Comparison of ENCODE assay signal across 20 mouse cellular contexts in the genomic region with DNA sequence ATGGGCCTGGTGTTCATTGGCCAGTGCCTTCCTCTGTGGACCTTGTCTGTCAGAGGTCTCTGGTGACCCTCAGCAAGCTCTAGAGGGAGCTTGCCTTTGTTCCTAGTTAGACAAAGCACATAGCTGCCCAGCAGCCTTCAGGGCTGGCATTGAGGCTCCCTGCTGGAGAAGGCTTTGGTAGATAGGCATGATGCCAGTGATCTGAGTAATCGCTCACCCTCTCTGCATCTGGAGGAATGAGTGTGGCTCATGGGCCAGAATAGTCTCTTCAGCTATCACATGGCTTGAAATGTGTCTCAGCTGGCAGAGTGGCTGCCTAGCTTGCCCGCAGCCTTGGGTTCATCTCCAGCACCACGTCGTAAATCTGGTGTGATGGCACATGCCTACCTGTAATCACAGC. TPM values are rescaled to one million over a fixed set of nuclear protein-coding genes. Genes with fewer than 3 reads are reported as not detected.
DNase-seq lines count a peak whose midpoint lies in the region; ATAC-seq and TF ChIP-seq lines count a peak whose summit lies in the region.
"Had no signal": no experiment of that assay in that cellular context is flagged by ENCODE, and none has a peak within 500 bp of the region (broad histone marks: within the 10 kb centered on the region; RNA-seq: fewer than 3 reads in every experiment).

No protein-coding gene starts in this region.

- no peaks in the 10 kb centered on the region; the same call in 1 of the 2 replicates for H3K9me3 ChIP-seq in forebrain, embryonic 13.5 days (replicated peaks)
- H3K9me3 ChIP-seq in forebrain, postnatal 0 days (ENCODE audit: low read length): peaks cover 7% of the 10 kb centered on the region; the same call in 1 of the 2 replicates
- H3K9me3 ChIP-seq: liver, embryonic 15.5 days; stomach, embryonic 15.5 days had no signal

- intact Hi-C loops in heart, postnatal 36 days (cut with DNase I): loop anchor here (2.0 kb wide), 1 partner anchor 39 kb away; no protein-coding TSS in a partner anchor

- H3K9ac ChIP-seq in forebrain, embryonic 13.5 days: no peak overlapping the region
- H3K9ac ChIP-seq in forebrain, postnatal 0 days: no peak overlapping the region
- H3K9ac ChIP-seq: limb, embryonic 15.5 days; liver, embryonic 15.5 days; midbrain, embryonic 13.5 days; neural tube, embryonic 13.5 days; stomach, embryonic 15.5 days had no signal

- H3K4me3 ChIP-seq in forebrain, embryonic 13.5 days: no peak overlapping the region
- no peak overlapping the region for H3K4me3 ChIP-seq in forebrain, postnatal 0 days (ENCODE audit: low read depth, low read length)
- H3K4me3 ChIP-seq: limb, embryonic 15.5 days; liver, embryonic 15.5 days; midbrain, embryonic 13.5 days; neural tube, embryonic 13.5 days; stomach, embryonic 15.5 days had no signal

- H3K4me1 ChIP-seq in forebrain, embryonic 13.5 days: no peaks in the 10 kb centered on the region
- no peaks in the 10 kb centered on the region for H3K4me1 ChIP-seq in forebrain, postnatal 0 days (ENCODE audit: insufficient read depth)
- H3K4me1 ChIP-seq: limb, embryonic 15.5 days; liver, embryonic 15.5 days; midbrain, embryonic 13.5 days; neural tube, embryonic 13.5 days; stomach, embryonic 15.5 days had no signal

- no peaks in the 10 kb centered on the region for H3K27me3 ChIP-seq in forebrain, embryonic 13.5 days
- no peaks in the 10 kb centered on the region for H3K27me3 ChIP-seq in forebrain, postnatal 0 days (ENCODE audit: insufficient read depth, low read length)
- H3K27me3 ChIP-seq: limb, embryonic 15.5 days; liver, embryonic 15.5 days; midbrain, embryonic 13.5 days; neural tube, embryonic 13.5 days; stomach, embryonic 15.5 days had no signal

- TF ChIP-seq CTCF in forebrain, postnatal 0 days (IDR thresholded peaks at IDR 0.05; ENCODE audit: low read depth): no peak

- DNase-seq in heart, adult 8-10 months (ENCODE audit: low spot score): peak; percentile 41
- DNase-seq in heart, postnatal 36 days: no peak
- peak; percentile 8 for DNase-seq in thymus, postnatal 4 days
- DNase-seq in thymus, postnatal 0 days (ENCODE audit: low spot score): no peak
- DNase-seq in adrenal gland, postnatal 36 days: peak; percentile 74 to 84
- no peak for DNase-seq in testis, postnatal 10 days (ENCODE audit: low spot score)
- DNase-seq in forebrain, postnatal 0 days: no peak
- DNase-seq: cerebellum, adult 9-10 months; kidney, adult 18-20 months; kidney, postnatal 14 days; right cerebral cortex, postnatal 25 days had no signal

- no peak for ATAC-seq in forebrain, embryonic 13.5 days
- ATAC-seq in forebrain, postnatal 0 days: no peak
- ATAC-seq: forebrain, embryonic 14.5 days; hindbrain, postnatal 0 days; midbrain, embryonic 13.5 days had no signal

- H3K4me2 ChIP-seq in forebrain, embryonic 13.5 days: no peak overlapping the region
- H3K4me2 ChIP-seq in forebrain, postnatal 0 days (ENCODE audit: low read depth): no peak overlapping the region
- H3K4me2 ChIP-seq: limb, embryonic 15.5 days; liver, embryonic 15.5 days; midbrain, embryonic 13.5 days; neural tube, embryonic 13.5 days; stomach, embryonic 15.5 days had no signal

- 98% methylated on average over 4 of the region's 4 CpGs for WGBS in forebrain, embryonic 13.5 days
- WGBS in forebrain, postnatal 0 days: 97% methylated on average over 4 of the region's 4 CpGs

- no peak overlapping the region for H3K27ac ChIP-seq in forebrain, embryonic 13.5 days
- no peak overlapping the region for H3K27ac ChIP-seq in forebrain, postnatal 0 days (ENCODE audit: low read depth, low read length)
- H3K27ac ChIP-seq: hindbrain, postnatal 0 days; limb, embryonic 15.5 days; liver, embryonic 15.5 days; macrophage; midbrain, embryonic 13.5 days; neural tube, embryonic 13.5 days; stomach, embryonic 15.5 days had no signal

- H3K36me3 ChIP-seq in forebrain, embryonic 13.5 days (ENCODE audit: poor library complexity, severe bottlenecking): peaks cover 64% of the 10 kb centered on the region
- H3K36me3 ChIP-seq in forebrain, postnatal 0 days (ENCODE audit: insufficient read depth): peaks cover 75% of the 10 kb centered on the region

RNA-seq across cellular contexts. Expression of a gene that starts 16.2 kb away (rescaled TPM):
- total RNA-seq in heart, adult 8-10 months (2022): 10 to 100 TPM; 59.7 to 95.7 (median 76.1) TPM
- 100 to 1,000 TPM in 1 of 2 experiments, 10 to 100 TPM in 1; 78.2 to 109 TPM for total RNA-seq in heart, postnatal 36 days (2021)
- 255 and 277 TPM in 2 replicates for polyA plus RNA-seq in thymus, postnatal 0 days (2015; fragmentation: Nextera tagmentation; extraction: Ambion mirVana)
- total RNA-seq in adrenal gland, postnatal 36 days (2021): 10 to 100 TPM; 43.1 to 57.4 TPM
- polyA plus RNA-seq in forebrain, embryonic 13.5 days (2015; fragmentation: Nextera tagmentation; extraction: Ambion mirVana): 9.3 and 10.7 TPM in 2 replicates
- total RNA-seq in forebrain, postnatal 0 days (2014; rRNA removed): 21.3 and 27.4 TPM in 2 replicates
- 15.5 and 18.2 TPM in 2 replicates for polyA plus RNA-seq in forebrain, postnatal 0 days (2015; fragmentation: Nextera tagmentation; extraction: Ambion mirVana)

Comparison
In these comparisons a context has a peak if more than half of its experiments do, and no peak if none do; other contexts are left out.
1. DNase-seq: peak in heart, adult 8-10 months (single experiment), thymus, postnatal 4 days (single experiment) and adrenal gland, postnatal 36 days (2 of 2); none in heart, postnatal 36 days (0 of 2), thymus, postnatal 0 days (single experiment), testis, postnatal 10 days (single experiment) and forebrain, postnatal 0 days (single experiment).